ENCODE assay signal across 15 mouse cellular contexts in genomic region chr10:118113256-118113682, GRCm38 (mm10). TPM values are rescaled to one million over a fixed set of nuclear protein-coding genes. Genes with fewer than 3 reads are reported as not detected.
DNase-seq lines count a peak whose midpoint lies in the region; ATAC-seq and TF ChIP-seq lines count a peak whose summit lies in the region.
"Had no signal": no experiment of that assay in that cellular context is flagged by ENCODE, and none has a peak within 500 bp of the region (broad histone marks: within the 10 kb centered on the region; RNA-seq: fewer than 3 reads in every experiment).

No protein-coding gene starts in this region.

- no peaks in the 10 kb centered on the region for H3K9me3 ChIP-seq in midbrain, embryonic 11.5 days (ENCODE audit: control insufficient read depth, low read length)
- H3K9me3 ChIP-seq in midbrain, embryonic 10.5 days (replicated peaks), result no peaks in the 10 kb centered on the region
- H3K9me3 ChIP-seq in forebrain, postnatal 0 days (ENCODE audit: low read length), result no peaks in the 10 kb centered on the region
- no peaks in the 10 kb centered on the region for H3K9me3 ChIP-seq in neural tube, embryonic 13.5 days
- H3K9me3 ChIP-seq in stomach, postnatal 0 days (ENCODE audit: control insufficient read depth, low read length), result no peaks in the 10 kb centered on the region
- H3K9me3 ChIP-seq: embryonic facial prominence, embryonic 12.5 days; limb, embryonic 15.5 days had no signal

- no peaks in the 10 kb centered on the region for H3K36me3 ChIP-seq in midbrain, embryonic 11.5 days (ENCODE audit: control insufficient read depth, insufficient read depth, low read length)
- H3K36me3 ChIP-seq in midbrain, embryonic 10.5 days, result no peaks in the 10 kb centered on the region
- H3K36me3 ChIP-seq in forebrain, postnatal 0 days (ENCODE audit: insufficient read depth), result no peaks in the 10 kb centered on the region
- no peaks in the 10 kb centered on the region for H3K36me3 ChIP-seq in neural tube, embryonic 13.5 days
- H3K36me3 ChIP-seq in stomach, postnatal 0 days (ENCODE audit: control insufficient read depth, insufficient read depth, low read length), result no peaks in the 10 kb centered on the region
- H3K36me3 ChIP-seq: embryonic facial prominence, embryonic 12.5 days; limb, embryonic 15.5 days had no signal

- H3K4me2 ChIP-seq in midbrain, embryonic 11.5 days, result no peak overlapping the region
- H3K4me2 ChIP-seq in forebrain, postnatal 0 days (ENCODE audit: low read depth), result no peak overlapping the region
- peak overlapping the region; percentile 11; the same call in 1 of the 2 replicates for H3K4me2 ChIP-seq in neural tube, embryonic 13.5 days
- no peak overlapping the region for H3K4me2 ChIP-seq in stomach, postnatal 0 days (replicated peaks; ENCODE audit: low read depth)
- H3K4me2 ChIP-seq: embryonic facial prominence, embryonic 12.5 days; limb, embryonic 15.5 days; lung, embryonic 14.5 days had no signal

- ATAC-seq in midbrain, embryonic 11.5 days (ENCODE audit: low FRiP score), result no peak
- peak; percentile 47 for ATAC-seq in forebrain, postnatal 0 days
- ATAC-seq in neural tube, embryonic 13.5 days (ENCODE audit: low read depth), result peak; percentile 66
- ATAC-seq in stomach, postnatal 0 days (ENCODE audit: low FRiP score, low TSS enrichment), result no peak
- ATAC-seq: activated CD4-positive, CD25-positive, alpha-beta regulatory T cell, adult 4 months had no signal

- 66% methylated on average over 9 of the region's 9 CpGs for WGBS in midbrain, embryonic 11.5 days
- WGBS in midbrain, embryonic 10.5 days, result 69% methylated on average over 9 of the region's 9 CpGs
- WGBS in forebrain, postnatal 0 days, result 40% methylated on average over 9 of the region's 9 CpGs
- 24% methylated on average over 9 of the region's 9 CpGs for WGBS in neural tube, embryonic 13.5 days
- WGBS in stomach, postnatal 0 days, result 57% methylated on average over 9 of the region's 9 CpGs

- H3K4me3 ChIP-seq in midbrain, embryonic 11.5 days (ENCODE audit: low read depth, low read length), result no peak overlapping the region
- no peak overlapping the region for H3K4me3 ChIP-seq in midbrain, embryonic 10.5 days
- H3K4me3 ChIP-seq in forebrain, postnatal 0 days (ENCODE audit: low read depth, low read length), result no peak overlapping the region
- H3K4me3 ChIP-seq in neural tube, embryonic 13.5 days, result no peak overlapping the region
- H3K4me3 ChIP-seq in stomach, postnatal 0 days (ENCODE audit: low read depth, low read length), result no peak overlapping the region
- H3K4me3 ChIP-seq: embryonic facial prominence, embryonic 12.5 days; limb, embryonic 15.5 days had no signal

- H3K4me1 ChIP-seq in midbrain, embryonic 11.5 days (ENCODE audit: control insufficient read depth, insufficient read depth, low read length), result no peaks in the 10 kb centered on the region
- peaks cover 18% of the 10 kb centered on the region for H3K4me1 ChIP-seq in midbrain, embryonic 10.5 days
- H3K4me1 ChIP-seq in forebrain, postnatal 0 days (ENCODE audit: insufficient read depth), result no peaks in the 10 kb centered on the region
- peaks cover 37% of the 10 kb centered on the region for H3K4me1 ChIP-seq in neural tube, embryonic 13.5 days (replicated peaks)
- no peaks in the 10 kb centered on the region for H3K4me1 ChIP-seq in stomach, postnatal 0 days (replicated peaks; ENCODE audit: control insufficient read depth, insufficient read depth)

- H3K27ac ChIP-seq in midbrain, embryonic 11.5 days (ENCODE audit: low read depth, low read length), result no peak overlapping the region
- H3K27ac ChIP-seq in midbrain, embryonic 10.5 days (replicated peaks), result no peak overlapping the region
- no peak overlapping the region for H3K27ac ChIP-seq in forebrain, postnatal 0 days (ENCODE audit: low read depth, low read length)
- H3K27ac ChIP-seq in neural tube, embryonic 13.5 days (replicated peaks), result peak overlapping the region; percentile 70
- no peak overlapping the region for H3K27ac ChIP-seq in stomach, postnatal 0 days (replicated peaks)
- H3K27ac ChIP-seq: embryonic facial prominence, embryonic 12.5 days; limb, embryonic 15.5 days had no signal

- peak; percentile 6 for DNase-seq in cerebellum, adult 11 months
- no peak for DNase-seq in cerebellum, postnatal 10 days
- peak; percentile 83 for DNase-seq in midbrain, embryonic 11.5 days (ENCODE audit: low spot score, missing footprints)
- no peak for DNase-seq in midbrain, embryonic 10.5 days (ENCODE audit: low spot score)
- DNase-seq in forebrain, postnatal 0 days, result peak; percentile 14
- DNase-seq in lung, postnatal 36 days, result no peak
- DNase-seq in stomach, postnatal 0 days (ENCODE audit: low spot score), result no peak
- DNase-seq: B cell, adult 2 months; kidney, adult 2 months; lung, embryonic 14.5 days; thymus, postnatal 25 days had no signal

- TF ChIP-seq CTCF in forebrain, postnatal 0 days (IDR thresholded peaks at IDR 0.05; ENCODE audit: low read depth), result no peak
- no peak for TF ChIP-seq CTCF in stomach, postnatal 0 days (IDR thresholded peaks at IDR 0.05; ENCODE audit: low read depth)

- TF ChIP-seq EP300 in stomach, postnatal 0 days (optimal IDR thresholded peaks at IDR 0.05), result no peak

- no peaks in the 10 kb centered on the region for H3K27me3 ChIP-seq in midbrain, embryonic 11.5 days (ENCODE audit: control insufficient read depth, insufficient read depth, low read length)
- no peaks in the 10 kb centered on the region for H3K27me3 ChIP-seq in midbrain, embryonic 10.5 days (ENCODE audit: low read depth, poor library complexity, severe bottlenecking)
- no peaks in the 10 kb centered on the region for H3K27me3 ChIP-seq in forebrain, postnatal 0 days (ENCODE audit: insufficient read depth, low read length)
- H3K27me3 ChIP-seq in neural tube, embryonic 13.5 days, result no peaks in the 10 kb centered on the region
- no peaks in the 10 kb centered on the region for H3K27me3 ChIP-seq in stomach, postnatal 0 days (ENCODE audit: control insufficient read depth, insufficient read depth, low read length)
- H3K27me3 ChIP-seq: embryonic facial prominence, embryonic 12.5 days; limb, embryonic 15.5 days had no signal

- no peak overlapping the region for H3K9ac ChIP-seq in midbrain, embryonic 11.5 days (ENCODE audit: low read length)
- H3K9ac ChIP-seq in forebrain, postnatal 0 days, result no peak overlapping the region
- H3K9ac ChIP-seq in neural tube, embryonic 13.5 days, result 0 out of 2 replicates have a peak overlapping the region, but pooled peaks have one; percentile 41
- H3K9ac ChIP-seq in stomach, postnatal 0 days (ENCODE audit: low read length), result no peak overlapping the region
- H3K9ac ChIP-seq: embryonic facial prominence, embryonic 12.5 days; limb, embryonic 15.5 days; lung, embryonic 14.5 days had no signal

RNA-seq across cellular contexts. Expression of gene Mdm1, which starts 28.3 kb away (rescaled TPM):
- polyA plus RNA-seq in midbrain, embryonic 11.5 days (2014; fragmentation: Nextera tagmentation; extraction: Ambion mirVana), result 56.7 and 59.0 TPM in 2 replicates
- 53.8 and 56.2 TPM in 2 replicates for polyA plus RNA-seq in midbrain, embryonic 10.5 days (2016; fragmentation: Nextera tagmentation; extraction: Ambion mirVana)
- 29.2 and 43.0 TPM in 2 replicates for total RNA-seq in forebrain, postnatal 0 days (2014; rRNA removed)
- 17.0 and 22.7 TPM in 2 replicates for polyA plus RNA-seq in forebrain, postnatal 0 days (2015; fragmentation: Nextera tagmentation; extraction: Ambion mirVana)
- 28.8 and 32.2 TPM in 2 replicates for polyA plus RNA-seq in neural tube, embryonic 13.5 days (2015; fragmentation: Nextera tagmentation; extraction: Ambion mirVana)
- polyA plus RNA-seq in stomach, postnatal 0 days (2015; fragmentation: Nextera tagmentation; extraction: Ambion mirVana), result 4.5 and 5.3 TPM in 2 replicates

Comparison
In these comparisons a context has a peak if more than half of its experiments do, and no peak if none do; other contexts are left out.
1. DNase-seq: peak in cerebellum, adult 11 months (single experiment), midbrain, embryonic 11.5 days (single experiment) and forebrain, postnatal 0 days (single experiment); none in cerebellum, postnatal 10 days (0 of 2), midbrain, embryonic 10.5 days (single experiment), lung, postnatal 36 days (single experiment) and stomach, postnatal 0 days (single experiment).
2. ATAC-seq: peak in forebrain, postnatal 0 days (single experiment) and neural tube, embryonic 13.5 days (single experiment); none in midbrain, embryonic 11.5 days (single experiment) and stomach, postnatal 0 days (single experiment).